Mouse (Mus musculus): Measurements from ENCODE around the gene Ubxn10.

Gene Ubxn10

GRCm38 (mm10) chr4:138734105-138734504, 2.9 kb downstream of the Ubxn10 start:
- no peak for DNase-seq (ENCODE audit: low read depth, low spot score)

- no peak for DNase-seq (ENCODE audit: low read depth, low spot score)
Observed at GRCm38 (mm10) chr4:138729018-138729703, 7.8 kb downstream of the Ubxn10 start.

- DNase-seq (ENCODE audit: low read depth, low spot score): no peak
Observed at GRCm38 (mm10) chr4:138725751-138726150, 11.2 kb downstream of the Ubxn10 start.

- DNase-seq (ENCODE audit: low read depth, low spot score): peak; percentile 79
Observed at GRCm38 (mm10) chr4:138725127-138725461, 11.9 kb downstream of the Ubxn10 start.

GRCm38 (mm10) chr4:138724354-138725126, 12.4 kb downstream of the Ubxn10 start, which contains the start of gene Pla2g2c:
Gene Pla2g2c (plus strand): TSS chr4:138724792.
- DNase-seq (ENCODE audit: low read depth, low spot score): no peak

- no peak for DNase-seq (ENCODE audit: low read depth, low spot score)
Observed at GRCm38 (mm10) chr4:138723493-138724281, 13.3 kb downstream of the Ubxn10 start.

GRCm38 (mm10) chr4:138719264-138719596, 17.7 kb downstream of the Ubxn10 start:
- DNase-seq (ENCODE audit: low read depth, low spot score): no peak

GRCm38 (mm10) chr4:138718586-138719263, 18.2 kb downstream of the Ubxn10 start:
- no peak for DNase-seq (ENCODE audit: low read depth, low spot score)

GRCm38 (mm10) chr4:138716697-138717096, 20.3 kb downstream of the Ubxn10 start:
- DNase-seq (ENCODE audit: low read depth, low spot score): no peak

- DNase-seq (ENCODE audit: low read depth, low spot score): no peak
Observed at GRCm38 (mm10) chr4:138714186-138714585, 22.8 kb downstream of the Ubxn10 start.

GRCm38 (mm10) chr4:138712621-138713020, 24.3 kb downstream of the Ubxn10 start:
- no peak for DNase-seq (ENCODE audit: low read depth, low spot score)

- no peak for DNase-seq (ENCODE audit: low read depth, low spot score)
Observed at GRCm38 (mm10) chr4:138712096-138712495, 24.9 kb downstream of the Ubxn10 start.

GRCm38 (mm10) chr4:138711051-138711820, 25.7 kb downstream of the Ubxn10 start:
- DNase-seq (ENCODE audit: low read depth, low spot score): no peak

GRCm38 (mm10) chr4:138710633-138711032, 26.3 kb downstream of the Ubxn10 start:
- DNase-seq (ENCODE audit: low read depth, low spot score): no peak

- DNase-seq (ENCODE audit: low read depth, low spot score): no peak
Observed at GRCm38 (mm10) chr4:138709944-138710343, 27.0 kb downstream of the Ubxn10 start.

- DNase-seq (ENCODE audit: low read depth, low spot score): no peak
Observed at GRCm38 (mm10) chr4:138709246-138709645, 27.7 kb downstream of the Ubxn10 start.

GRCm38 (mm10) chr4:138708636-138709035, 28.3 kb downstream of the Ubxn10 start:
- DNase-seq (ENCODE audit: low read depth, low spot score): peak; percentile 63

- no peak for DNase-seq (ENCODE audit: low read depth, low spot score)
Observed at GRCm38 (mm10) chr4:138706620-138707019, 30.3 kb downstream of the Ubxn10 start.

GRCm38 (mm10) chr4:138704169-138704568, 32.8 kb downstream of the Ubxn10 start:
- DNase-seq (ENCODE audit: low read depth, low spot score): no peak

GRCm38 (mm10) chr4:138703591-138703990, 33.4 kb downstream of the Ubxn10 start:
- no peak for DNase-seq (ENCODE audit: low read depth, low spot score)

- DNase-seq (ENCODE audit: low read depth, low spot score): no peak
Observed at GRCm38 (mm10) chr4:138702528-138702927, 34.4 kb downstream of the Ubxn10 start.
